Mouse (Mus musculus): ENCODE results near the gene Gabra1. TPM values are rescaled to one million over a fixed set of nuclear protein-coding genes. Genes with fewer than 3 reads are reported as not detected.

Gene Gabra1
- not detected in 2 replicates for polyA plus RNA-seq (2012; rRNA removed)

DNA sequence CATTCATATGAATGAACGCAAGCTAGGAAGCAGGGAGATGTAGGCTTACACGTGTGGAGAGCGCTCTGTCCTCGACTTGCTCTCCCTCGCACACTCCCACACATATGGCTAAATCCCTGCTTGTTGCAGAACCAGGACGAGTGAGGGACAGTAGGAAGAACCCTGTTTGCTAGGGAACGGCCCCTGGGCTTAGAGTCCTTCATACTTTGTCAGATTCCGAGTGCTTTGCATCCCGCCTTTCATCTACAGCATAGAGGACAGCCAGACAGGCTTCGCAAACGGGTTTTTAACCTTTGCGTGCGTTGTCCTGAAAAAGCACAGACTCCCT is at the start of gene Gabra1:
Gabra1 (minus strand) TSS at position 106 of the 328 bp plus-strand sequence.

Other genes with a start within 250 kb of the Gabra1 start
- 0.05 TPM in 1 of 2 replicates, not detected in the other for gene Gabrg2, start 182.1 kb downstream of the Gabra1 start, polyA plus RNA-seq (2012; rRNA removed)
- gene Gabra6, start 138.1 kb upstream of the Gabra1 start, polyA plus RNA-seq (2012; rRNA removed), result not detected in 2 replicates
- not detected in 2 replicates for gene Gabrb2, start 236.8 kb upstream of the Gabra1 start, polyA plus RNA-seq (2012; rRNA removed)